Mouse (Mus musculus): ENCODE results near the gene Rab25.

Rab25 gene

GRCm38 (mm10) chr3:88541622-88542401 is 6.3 kb downstream of the Rab25 start:
- DNase-seq (ENCODE audit: low spot score): no peak

GRCm38 (mm10) chr3:88540085-88540484 is 8.0 kb downstream of the Rab25 start:
- no peak for DNase-seq (ENCODE audit: low spot score)

DNA sequence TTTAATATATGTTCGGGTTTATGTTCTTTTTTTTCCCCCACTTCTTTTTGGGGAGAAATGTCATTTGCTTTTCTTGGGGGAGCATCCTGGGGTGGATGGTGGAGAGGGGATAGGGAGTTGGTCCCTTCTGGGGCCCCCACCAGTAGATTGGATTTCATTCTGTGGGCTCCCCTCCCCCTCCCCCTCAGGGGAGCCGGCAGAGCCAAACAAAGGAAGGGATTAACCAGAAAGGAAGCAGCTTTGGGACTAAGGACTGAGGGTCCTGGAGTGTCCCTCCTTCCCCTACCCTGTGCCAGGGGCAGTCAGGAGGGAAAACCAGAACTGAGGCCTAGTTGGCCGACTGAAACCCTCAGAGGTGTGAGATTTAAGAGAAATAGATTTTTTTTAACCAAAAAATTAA is 8.7 kb downstream of the Rab25 start:
- no peak for DNase-seq (ENCODE audit: low spot score)

DNA sequence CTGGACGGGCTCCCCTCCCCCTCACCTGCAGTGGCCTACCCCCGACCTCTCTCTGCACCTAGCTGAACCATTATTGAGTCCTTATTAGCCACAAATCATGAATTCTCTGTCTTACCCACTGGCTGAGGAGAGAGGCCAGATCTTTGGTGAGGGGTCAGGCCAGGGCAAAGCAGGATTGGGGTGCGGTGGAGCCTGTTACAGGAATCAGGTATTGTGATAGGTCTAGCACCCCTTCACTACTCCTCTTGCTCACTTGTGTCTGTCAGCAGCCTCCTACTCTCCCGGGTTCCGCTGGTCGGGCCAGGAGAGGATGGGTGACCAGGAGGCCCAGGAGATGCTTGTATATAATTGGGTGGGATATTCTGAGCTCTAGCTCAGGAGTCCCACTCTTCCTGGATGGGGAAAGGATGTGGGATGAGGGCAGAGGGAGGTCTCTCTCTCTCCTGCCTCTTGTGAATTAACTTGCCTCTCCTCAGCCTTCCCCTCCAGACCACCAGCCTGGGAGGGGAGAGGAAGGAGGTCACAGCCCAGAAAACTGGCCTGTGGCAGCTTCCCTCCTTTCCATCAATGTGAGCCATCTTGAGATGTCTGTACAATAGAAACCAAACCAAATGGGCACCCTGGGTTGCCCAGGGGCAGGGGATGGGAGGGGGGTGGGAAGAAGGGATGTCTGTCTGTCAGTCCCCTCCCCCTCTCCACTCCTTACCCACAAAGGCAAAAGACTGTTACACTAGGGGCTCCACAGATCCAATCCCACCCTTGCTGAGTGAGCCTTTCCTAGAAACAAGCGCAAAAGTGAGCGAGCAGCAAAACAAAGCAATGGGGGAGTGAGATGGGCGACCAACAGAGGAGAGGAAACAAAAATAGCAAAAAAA is 9.6 kb downstream of the Rab25 start:
- no peak for DNase-seq (ENCODE audit: low spot score)

- DNase-seq (ENCODE audit: low spot score): no peak
These were observed 11.0 kb downstream of the Rab25 start for GRCm38 (mm10) chr3:88537146-88537545.

DNA sequence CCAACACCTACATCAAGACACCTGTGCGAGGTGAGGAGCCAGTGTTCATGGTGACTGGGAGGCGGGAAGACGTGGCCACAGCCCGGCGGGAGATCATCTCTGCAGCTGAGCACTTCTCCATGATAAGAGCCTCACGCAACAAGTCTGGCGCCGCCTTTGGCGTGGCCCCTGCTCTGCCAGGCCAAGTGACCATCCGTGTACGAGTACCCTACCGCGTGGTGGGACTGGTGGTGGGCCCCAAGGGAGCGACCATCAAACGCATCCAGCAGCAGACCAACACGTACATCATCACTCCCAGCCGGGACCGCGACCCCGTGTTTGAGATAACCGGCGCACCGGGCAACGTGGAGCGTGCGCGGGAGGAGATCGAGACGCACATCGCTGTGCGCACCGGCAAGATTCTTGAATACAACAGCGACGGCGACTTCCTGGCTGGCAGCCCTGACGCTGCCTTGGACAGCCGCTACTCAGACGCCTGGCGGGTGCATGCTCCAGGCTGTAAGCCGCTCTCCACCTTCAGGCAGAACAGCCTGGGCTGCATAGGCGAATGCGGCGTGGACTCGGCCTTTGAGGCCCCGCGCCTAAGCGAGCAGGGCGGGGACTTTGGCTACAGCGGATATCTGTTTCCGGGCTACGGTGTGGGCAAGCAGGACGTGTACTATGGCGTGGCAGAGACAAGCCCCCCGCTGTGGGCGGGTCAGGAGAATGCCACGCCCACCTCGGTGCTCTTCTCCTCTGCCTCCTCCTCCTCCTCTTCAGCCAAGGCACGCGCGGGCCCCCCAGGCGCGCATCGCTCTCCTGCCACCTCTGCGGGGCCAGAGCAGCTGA is 11.8 kb downstream of the Rab25 start:
- DNase-seq (ENCODE audit: low spot score): no peak

GRCm38 (mm10) chr3:88535527-88535926 is 12.6 kb downstream of the Rab25 start:
- no peak for DNase-seq (ENCODE audit: low spot score)

DNA sequence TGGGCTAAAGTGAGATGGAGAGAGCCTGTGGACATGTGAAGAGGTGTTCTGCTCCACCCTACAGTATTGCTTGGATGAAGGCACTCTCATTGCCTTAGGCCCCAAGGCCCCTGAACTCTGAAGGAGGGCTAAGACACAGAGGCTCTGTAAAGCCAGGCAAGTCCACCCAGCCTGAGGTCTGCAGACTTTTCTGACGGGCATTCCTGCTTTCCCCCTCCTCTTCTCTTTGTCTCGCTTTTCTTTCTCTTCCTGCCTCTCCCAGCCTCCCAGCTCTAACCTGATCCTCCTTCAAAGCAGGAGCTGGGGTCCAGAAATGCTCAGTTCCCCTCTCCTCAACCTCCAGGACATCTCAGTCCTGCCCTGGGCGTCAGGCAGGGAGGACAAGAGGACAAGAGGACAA is 13.1 kb downstream of the Rab25 start:
- DNase-seq (ENCODE audit: low spot score): no peak

- DNase-seq (ENCODE audit: low spot score): no peak
These were observed 14.4 kb downstream of the Rab25 start for GRCm38 (mm10) chr3:88533706-88534105.

GRCm38 (mm10) chr3:88532689-88533511 is 15.2 kb downstream of the Rab25 start:
- no peak for DNase-seq (ENCODE audit: low spot score)

GRCm38 (mm10) chr3:88532299-88532674 is 15.8 kb downstream of the Rab25 start, which contains the start of gene Mex3a:
TSS of gene Mex3a (plus strand) at chr3:88532395.
- no peak for DNase-seq (ENCODE audit: low spot score)

GRCm38 (mm10) chr3:88531348-88532298 is 16.5 kb downstream of the Rab25 start:
- DNase-seq (ENCODE audit: low spot score): peak; percentile 80

DNA sequence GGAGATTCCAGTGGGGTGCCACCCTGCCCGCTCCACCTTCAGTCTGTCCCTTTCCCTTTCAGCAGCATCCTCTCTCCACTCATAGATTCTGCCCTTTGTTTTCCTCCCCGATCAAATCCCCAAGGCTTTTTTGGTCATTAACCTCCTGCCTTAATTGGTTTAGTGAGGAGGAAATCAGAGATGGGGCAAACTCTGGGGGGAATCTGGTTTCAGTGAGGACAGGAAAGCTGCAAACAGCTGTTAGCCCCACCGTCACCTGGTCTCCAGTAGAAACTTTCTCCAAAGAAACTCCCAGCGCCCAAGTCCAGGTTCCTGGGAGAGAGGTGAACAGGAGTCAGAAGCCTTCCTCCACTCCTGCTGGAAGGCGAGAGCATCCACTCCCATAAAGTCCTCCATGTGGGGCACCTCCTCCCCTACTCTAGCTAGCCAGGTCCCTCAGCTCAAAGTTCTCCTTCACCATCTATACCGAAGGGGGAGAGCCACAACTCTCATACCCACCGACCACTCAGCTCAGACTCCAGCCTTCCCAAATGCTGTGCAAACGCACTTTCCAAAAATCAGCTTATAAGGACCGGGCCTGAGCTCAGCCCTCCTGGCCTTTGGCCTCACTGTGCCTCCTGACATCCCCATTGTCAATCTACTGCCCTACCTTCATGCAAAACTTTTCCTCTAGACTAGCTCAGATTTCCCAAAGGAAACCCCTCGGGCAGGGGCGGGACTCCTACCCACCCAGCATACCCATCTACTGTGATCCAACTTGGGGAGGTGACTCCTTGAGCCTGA is 17.8 kb downstream of the Rab25 start:
- DNase-seq (ENCODE audit: low spot score): no peak

DNA sequence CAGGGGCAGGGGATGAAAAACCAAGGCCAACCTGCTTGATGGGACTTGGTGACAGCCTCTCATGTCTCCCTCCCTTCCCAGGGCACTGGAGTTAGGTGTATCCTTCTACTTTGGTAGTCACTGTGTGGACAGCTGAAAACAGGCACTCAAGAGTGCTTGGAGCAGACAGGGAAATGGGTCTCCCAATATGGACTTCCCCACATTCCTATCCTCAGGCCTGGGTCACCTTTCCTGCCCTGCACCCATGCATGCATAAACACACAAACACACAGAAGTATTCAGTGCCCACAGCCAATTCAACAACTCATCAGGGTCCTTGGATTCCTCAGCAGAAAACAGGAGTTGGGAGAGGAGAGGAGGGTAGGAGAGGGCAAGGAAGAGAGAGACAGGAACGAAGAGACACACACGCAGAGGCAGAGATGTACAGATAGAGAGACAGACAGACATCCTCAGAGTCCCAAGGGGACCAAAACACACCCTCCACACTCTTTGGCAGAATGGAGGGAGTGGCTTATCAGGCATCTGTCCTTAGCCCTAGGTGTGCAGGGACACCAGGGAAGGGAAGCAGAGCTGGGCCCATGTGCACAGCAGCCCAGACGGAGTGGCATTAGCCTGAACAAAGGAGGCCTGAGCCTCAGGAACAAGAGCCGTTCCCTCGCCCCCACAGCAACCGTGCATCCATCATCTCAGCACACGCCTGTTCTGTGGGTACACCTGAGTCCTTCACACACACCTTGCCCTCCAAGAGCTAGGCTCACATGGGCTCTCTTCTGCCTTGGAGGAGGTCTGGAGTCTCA is 18.7 kb downstream of the Rab25 start:
- no peak for DNase-seq (ENCODE audit: low spot score)

GRCm38 (mm10) chr3:88528646-88529045 is 19.5 kb downstream of the Rab25 start:
- DNase-seq (ENCODE audit: low spot score): no peak

- DNase-seq (ENCODE audit: low spot score): no peak
These were observed 20.5 kb downstream of the Rab25 start for GRCm38 (mm10) chr3:88527565-88527964.

DNA sequence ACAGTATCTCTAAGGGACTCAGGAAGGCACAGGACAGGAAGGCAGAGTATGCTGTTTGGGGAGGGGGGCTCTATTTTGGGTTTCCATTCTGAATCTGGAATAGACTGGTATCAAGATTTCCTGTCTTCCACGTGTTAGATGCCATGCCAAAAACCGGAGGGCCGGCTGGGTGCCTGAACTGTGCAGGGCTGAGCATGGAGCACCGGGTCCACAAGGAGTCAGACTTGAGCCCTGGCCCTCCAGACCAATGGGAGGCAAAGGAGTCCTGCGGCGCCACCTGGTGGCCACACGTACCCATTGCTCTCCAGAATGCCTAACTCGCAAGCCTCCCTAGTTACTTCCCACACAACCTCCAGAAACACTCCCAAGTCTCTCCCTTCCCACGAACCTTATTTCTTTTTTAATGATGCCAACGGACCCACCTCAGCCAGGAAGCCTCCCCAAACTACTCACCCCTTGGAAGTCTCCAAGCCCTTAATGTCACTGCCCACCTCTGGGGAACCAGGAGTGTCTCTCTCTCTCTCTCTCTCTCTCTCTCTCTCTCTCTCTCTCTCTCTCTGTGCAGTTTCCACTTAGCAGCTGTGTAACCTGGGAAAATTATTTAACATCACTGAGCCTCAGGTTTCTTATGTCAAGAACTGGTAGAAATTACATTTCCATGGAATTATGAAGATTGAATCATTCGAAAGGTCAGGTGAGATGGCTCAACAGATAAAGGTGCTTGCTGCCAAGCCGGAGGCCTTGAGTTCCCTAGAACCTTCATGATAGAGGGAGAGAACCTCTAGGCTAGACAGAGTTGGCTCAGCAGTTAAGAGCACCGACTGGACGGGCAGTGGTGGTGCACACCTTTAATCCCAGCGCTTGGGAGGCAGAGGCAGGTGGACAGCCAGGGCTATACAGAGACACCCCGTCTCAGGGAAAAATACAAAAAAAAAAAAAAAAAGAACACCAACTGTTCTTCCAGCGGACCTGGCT is 21.7 kb downstream of the Rab25 start:
- DNase-seq (ENCODE audit: low spot score): peak; percentile 76
